Mouse (Mus musculus): ENCODE results near the gene 4930415O20Rik.

4930415O20Rik gene

DNA sequence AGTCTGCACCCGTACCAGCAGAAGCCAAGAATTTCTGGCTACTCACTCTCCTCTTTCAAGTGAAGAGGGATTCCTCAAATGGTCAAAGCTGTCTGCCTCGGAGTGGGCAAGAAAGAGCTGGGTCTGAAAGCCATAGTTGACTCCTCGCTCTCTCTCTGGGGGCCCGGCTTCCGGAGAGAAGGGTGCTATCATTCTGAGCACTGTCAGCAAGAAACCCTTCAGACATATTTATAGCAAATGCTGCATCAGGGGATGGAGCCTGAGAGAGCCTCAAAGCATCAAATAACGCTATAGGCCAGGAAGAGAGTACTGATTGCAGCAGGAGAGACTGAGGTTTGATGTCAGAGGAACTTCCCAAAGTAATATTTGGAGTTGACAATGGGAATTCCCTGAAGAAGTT lies 58.7 kb downstream of the 4930415O20Rik start:
- no peak for DNase-seq (ENCODE audit: low read depth, low spot score)

DNA sequence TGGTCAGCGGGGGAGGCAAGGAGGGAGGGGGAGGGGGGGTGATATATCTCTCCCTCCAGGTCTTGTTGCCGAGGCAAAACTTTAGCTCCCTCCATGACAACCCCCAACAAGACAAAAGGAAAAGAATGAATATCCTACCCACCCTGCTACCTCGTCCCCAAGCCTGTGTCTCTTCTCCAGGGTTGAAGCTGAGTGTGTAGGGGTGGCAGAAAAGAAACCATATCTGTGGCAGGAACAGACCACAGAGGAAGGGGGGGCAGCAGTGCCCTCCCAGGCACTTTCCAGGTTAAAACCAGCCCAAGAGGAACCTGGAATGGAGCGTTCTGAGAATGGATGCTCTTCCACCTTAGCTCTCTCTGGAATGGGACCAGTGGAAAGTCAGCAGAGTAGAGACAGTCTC lies 59.7 kb downstream of the 4930415O20Rik start, which contains the start of gene Cacnb3:
TSS of gene Cacnb3 (plus strand) at position 301 of the 400 bp plus-strand sequence.
- DNase-seq (ENCODE audit: low read depth, low spot score): no peak

DNA sequence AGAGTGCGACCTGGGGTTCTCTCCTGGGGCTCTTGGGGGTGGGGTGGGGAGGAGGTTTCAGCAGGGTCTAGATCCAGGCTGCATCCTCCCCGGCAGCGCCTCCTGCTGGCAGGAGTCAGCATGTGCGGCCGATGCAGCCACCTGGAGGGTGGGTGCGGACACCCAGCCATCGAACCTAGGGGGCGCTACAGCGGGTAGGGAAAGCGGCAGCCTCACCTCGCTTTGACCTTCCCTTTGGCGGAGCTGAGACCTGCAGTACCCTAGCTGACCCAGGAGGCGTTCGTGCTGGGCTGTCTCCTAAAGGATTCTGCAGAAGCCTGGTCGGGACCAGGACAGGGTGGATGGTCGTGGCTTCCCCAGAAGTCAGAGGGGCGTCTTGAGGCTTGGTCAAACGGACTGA lies 60.7 kb downstream of the 4930415O20Rik start:
- DNase-seq (ENCODE audit: low read depth, low spot score): peak; percentile 87

DNA sequence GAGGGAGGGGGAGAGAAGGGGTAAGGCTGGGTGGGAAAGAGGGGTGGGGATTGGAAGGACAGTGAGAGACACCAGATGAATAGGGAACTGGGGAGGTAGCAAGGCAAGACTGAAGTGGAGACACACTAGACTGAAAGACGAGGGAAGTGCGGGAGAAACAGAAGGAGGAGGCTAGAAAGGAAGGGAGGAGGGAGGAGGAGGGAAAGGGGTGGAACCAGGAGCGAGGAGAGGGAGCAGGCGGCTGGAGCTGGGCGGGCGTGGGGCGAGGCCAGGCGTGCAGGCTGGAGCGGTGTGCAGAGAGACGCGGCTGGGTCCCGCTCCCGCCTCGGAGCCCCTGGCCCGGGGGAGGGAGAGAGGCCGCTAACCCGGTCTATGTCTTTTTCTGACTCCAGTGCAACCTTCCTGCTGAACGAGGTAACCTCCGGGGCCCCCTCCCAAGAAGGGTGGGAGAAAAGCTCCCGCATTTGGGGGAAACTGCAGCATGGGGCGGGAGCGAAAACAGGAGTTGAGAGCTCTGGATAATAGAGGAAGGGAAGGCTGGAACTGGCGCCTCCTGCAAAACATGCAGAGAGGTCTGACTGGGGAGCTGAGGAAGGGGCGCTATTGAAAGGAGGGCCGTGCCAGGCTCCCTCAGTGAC lies 61.4 kb downstream of the 4930415O20Rik start:
- peak; percentile 51 for DNase-seq (ENCODE audit: low read depth, low spot score)

- no peak for DNase-seq (ENCODE audit: low read depth, low spot score)
Measured at GRCm38 (mm10) chr15:98632921-98633320, 62.1 kb downstream of the 4930415O20Rik start.

GRCm38 (mm10) chr15:98633822-98634470 lies 63.1 kb downstream of the 4930415O20Rik start:
- no peak for DNase-seq (ENCODE audit: low read depth, low spot score)

GRCm38 (mm10) chr15:98634541-98635081 lies 63.8 kb downstream of the 4930415O20Rik start:
- peak; percentile 51 for DNase-seq (ENCODE audit: low read depth, low spot score)

DNA sequence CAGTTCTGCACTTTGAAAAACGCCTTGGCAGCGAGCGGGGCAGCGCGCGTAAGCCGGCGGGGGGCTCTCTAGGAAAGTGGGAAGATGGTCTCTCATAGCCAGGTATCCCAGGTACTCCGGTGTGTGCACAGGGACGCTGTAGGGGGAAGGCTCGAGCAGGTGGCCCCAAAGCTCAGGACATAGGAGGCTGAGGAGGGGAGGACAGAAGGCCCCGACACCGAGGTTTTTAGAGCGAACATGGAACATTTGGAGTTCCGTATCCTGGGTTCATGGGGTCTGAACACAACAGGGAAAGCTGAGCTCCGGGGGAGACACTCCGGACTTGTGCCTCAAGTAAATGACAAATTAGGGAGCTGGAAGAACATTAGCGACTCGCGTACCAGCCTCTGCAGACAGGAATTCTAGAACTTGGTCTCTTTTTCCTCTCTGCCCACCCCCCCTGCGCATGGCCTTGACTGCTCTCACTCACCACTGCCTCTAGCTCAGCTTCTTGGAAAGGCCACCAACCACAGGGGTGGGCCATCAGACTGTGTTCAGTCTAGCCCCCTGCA lies 64.6 kb downstream of the 4930415O20Rik start:
- DNase-seq (ENCODE audit: low read depth, low spot score): no peak

GRCm38 (mm10) chr15:98636517-98636916 lies 65.7 kb downstream of the 4930415O20Rik start:
- DNase-seq (ENCODE audit: low read depth, low spot score): no peak

DNA sequence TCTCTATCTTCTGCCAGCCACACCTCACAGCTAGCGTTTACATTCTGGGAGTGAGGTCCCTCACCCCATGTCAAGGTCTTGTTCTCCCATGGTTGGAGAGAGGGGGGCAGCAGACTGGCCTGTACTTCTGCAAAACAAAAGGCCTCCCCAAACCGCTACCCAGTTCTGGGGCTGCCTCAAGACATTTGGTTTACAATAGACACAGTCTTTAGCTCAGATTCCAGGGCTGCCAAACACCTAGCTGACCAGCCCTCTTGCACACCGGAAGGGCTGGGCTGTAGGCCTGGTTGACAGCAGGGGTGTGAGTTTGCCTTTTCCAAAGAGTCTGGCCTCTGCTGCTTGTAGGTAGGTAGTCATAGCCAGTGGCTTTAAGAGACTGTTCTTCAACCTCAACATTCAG lies 66.4 kb downstream of the 4930415O20Rik start:
- DNase-seq (ENCODE audit: low read depth, low spot score): no peak
